21 mouse cellular contexts compared by ENCODE assay signal in genomic region chr4:44488702-44489101, GRCm38 (mm10).
DNase-seq lines count a peak whose midpoint lies in the region; ATAC-seq and TF ChIP-seq lines count a peak whose summit lies in the region.
"Had no signal": no experiment of that assay in that cellular context is flagged by ENCODE, and none has a peak within 500 bp of the region (broad histone marks: within the 10 kb centered on the region; RNA-seq: fewer than 3 reads in every experiment).

No protein-coding gene starts in this region.

- no peak for ATAC-seq in hindbrain, embryonic 15.5 days (ENCODE audit: low FRiP score, low read depth)
- no peak for ATAC-seq in intestine, postnatal 0 days
- ATAC-seq: forebrain, embryonic 15.5 days; inflammation-experienced regulatory T-cells, adult 6 months had no signal

- no peaks in the 10 kb centered on the region for H3K9me3 ChIP-seq in hindbrain, embryonic 15.5 days
- H3K9me3 ChIP-seq in intestine, postnatal 0 days (ENCODE audit: control insufficient read depth), result no peaks in the 10 kb centered on the region
- H3K9me3 ChIP-seq: forebrain, embryonic 15.5 days; G1E; heart, embryonic 12.5 days; limb, embryonic 10.5 days had no signal

- no peak overlapping the region for H3K4me3 ChIP-seq in hindbrain, embryonic 15.5 days
- no peak overlapping the region for H3K4me3 ChIP-seq in intestine, postnatal 0 days (ENCODE audit: low read depth, low read length)
- H3K4me3 ChIP-seq: erythroblast, embryonic 14.5 days; forebrain, embryonic 15.5 days; heart, embryonic 12.5 days; left cerebral cortex, adult 2 months; limb, embryonic 10.5 days had no signal

- WGBS in hindbrain, embryonic 15.5 days, result 24% methylated on average over 8 of the region's 8 CpGs
- WGBS in intestine, postnatal 0 days, result 37% methylated on average over 8 of the region's 8 CpGs

- intact Hi-C loops in left cerebral cortex, postnatal 4 days (cut with DNase I), result no loop called here

- H3K9ac ChIP-seq in hindbrain, embryonic 15.5 days, result no peak overlapping the region
- H3K9ac ChIP-seq in intestine, postnatal 0 days (ENCODE audit: low read depth, low read length), result no peak overlapping the region
- H3K9ac ChIP-seq: forebrain, embryonic 15.5 days; heart, embryonic 12.5 days had no signal

- H3K27ac ChIP-seq in hindbrain, embryonic 15.5 days (replicated peaks), result 0 out of 2 replicates have a peak overlapping the region, but pooled peaks have one; percentile 5
- H3K27ac ChIP-seq in intestine, postnatal 0 days (ENCODE audit: low read depth, low read length), result no peak overlapping the region
- H3K27ac ChIP-seq: forebrain, embryonic 15.5 days; left cerebral cortex, adult 2 months; limb, embryonic 10.5 days had no signal

- TF ChIP-seq POLR2A in brain, embryonic 14.5 days (IDR thresholded peaks at IDR 0.05; ENCODE audit: borderline replicate concordance, extremely low read depth, insufficient read depth, insufficient read length, poor library complexity, severe bottlenecking), result no peak

- H3K4me1 ChIP-seq in hindbrain, embryonic 15.5 days (replicated peaks), result peaks cover 24% of the 10 kb centered on the region
- H3K4me1 ChIP-seq in intestine, postnatal 0 days (replicated peaks; ENCODE audit: control insufficient read depth, insufficient read depth, low read length), result no peaks in the 10 kb centered on the region
- H3K4me1 ChIP-seq: forebrain, embryonic 15.5 days; heart, embryonic 12.5 days had no signal

- no peaks in the 10 kb centered on the region for H3K27me3 ChIP-seq in hindbrain, embryonic 15.5 days
- no peaks in the 10 kb centered on the region for H3K27me3 ChIP-seq in intestine, postnatal 0 days (replicated peaks; ENCODE audit: control insufficient read depth, insufficient read depth, low read length)

- H3K4me2 ChIP-seq in hindbrain, embryonic 15.5 days, result no peak overlapping the region
- no peak overlapping the region for H3K4me2 ChIP-seq in intestine, postnatal 0 days (replicated peaks; ENCODE audit: low read depth)
- H3K4me2 ChIP-seq: forebrain, embryonic 15.5 days; heart, embryonic 12.5 days; liver, embryonic 11.5 days had no signal

- H3K36me3 ChIP-seq in hindbrain, embryonic 15.5 days, result no peaks in the 10 kb centered on the region
- no peaks in the 10 kb centered on the region for H3K36me3 ChIP-seq in intestine, postnatal 0 days (ENCODE audit: control insufficient read depth, insufficient read depth)
- H3K36me3 ChIP-seq: forebrain, embryonic 15.5 days; G1E; heart, embryonic 12.5 days; limb, embryonic 10.5 days had no signal

- no peak for TF ChIP-seq CTCF in brain, embryonic 14.5 days (IDR thresholded peaks at IDR 0.05; ENCODE audit: borderline replicate concordance, extremely low read depth, insufficient read depth, insufficient read length)
- no peak for TF ChIP-seq CTCF in intestine, postnatal 0 days (IDR thresholded peaks at IDR 0.05; ENCODE audit: low read depth)

- DNase-seq in embryo, embryonic 10 days (ENCODE audit: low spot score), result peak; percentile 8
- DNase-seq in embryo, embryonic 9.5 days (ENCODE audit: extremely low spot score), result no peak
- DNase-seq in left cerebral cortex, postnatal 4 days, result peak; percentile 28
- no peak for DNase-seq in left cerebral cortex, adult 18-20 months (ENCODE audit: low spot score in 2 of 2)
- peak; percentile 35 for DNase-seq in brain, embryonic 14.5 days (ENCODE audit: low read depth)
- DNase-seq in testis, postnatal 10 days (ENCODE audit: low spot score), result no peak
- DNase-seq: cerebellum, adult 11-12 months; heart, postnatal 14 days; lung, adult 18-20 months; lung, postnatal 14 days; right cerebral cortex, postnatal 4 days had no signal

Comparison
In these comparisons a context has a peak if more than half of its experiments do, and no peak if none do; other contexts are left out.
1. DNase-seq: peak in embryo, embryonic 10 days (single experiment), left cerebral cortex, postnatal 4 days (single experiment) and brain, embryonic 14.5 days (single experiment); none in embryo, embryonic 9.5 days (single experiment), left cerebral cortex, adult 18-20 months (0 of 2) and testis, postnatal 10 days (single experiment).